Mouse (Mus musculus) CH12.LX (cell line): Measurements from ENCODE around the gene Cenpx.

Experiments used
- BHLHE40 ChIP-seq: IDR thresholded peaks from 2 replicates; pipeline ENCODE4 v1.6.1; 2011; ENCODE audit warnings: mild to moderate bottlenecking, low read depth, low read length, improper control_type of control experiment
- CHD1 ChIP-seq: IDR thresholded peaks from 2 replicates; pipeline ENCODE4 v1.6.1; 2012; ENCODE audit warnings: low read depth, low read length, improper control_type of control experiment, inconsistent platforms
- CHD2 ChIP-seq: IDR thresholded peaks from 2 replicates; pipeline ENCODE4 v1.6.1; 2011; ENCODE audit warnings: low read length, improper control_type of control experiment
- CTCF ChIP-seq, 2 experiments: IDR thresholded peaks in 1 of 2; conservative IDR thresholded peaks in 1 of 2; 2 replicates each; pipeline ENCODE4 v1.5.1; 2011 to 2012; ENCODE audit warnings: low read depth in 2 of 2, low read length in 2 of 2, improper control_type of control experiment in 1 of 2, inconsistent platforms in 1 of 2, mild to moderate bottlenecking in 1 of 2, moderate library complexity in 1 of 2
- EP300 ChIP-seq: IDR thresholded peaks from 2 replicates; pipeline ENCODE4 v1.6.1; 2011; ENCODE audit warnings: low read length, improper control_type of control experiment
- HCFC1 ChIP-seq: IDR thresholded peaks from 2 replicates; pipeline ENCODE4 v1.6.1; 2012; ENCODE audit warnings: low read depth, mild to moderate bottlenecking, inconsistent platforms, low read length, improper control_type of control experiment
- MAX ChIP-seq: IDR thresholded peaks from 2 replicates; pipeline ENCODE4 v1.6.1; 2011; ENCODE audit warnings: low read length, improper control_type of control experiment
- POLR2A ChIP-seq: IDR thresholded peaks from 2 replicates; pipeline ENCODE4 v1.6.1; 2011; ENCODE audit warnings: low read depth, mild to moderate bottlenecking, improper control_type of control experiment, low read length

DNA sequence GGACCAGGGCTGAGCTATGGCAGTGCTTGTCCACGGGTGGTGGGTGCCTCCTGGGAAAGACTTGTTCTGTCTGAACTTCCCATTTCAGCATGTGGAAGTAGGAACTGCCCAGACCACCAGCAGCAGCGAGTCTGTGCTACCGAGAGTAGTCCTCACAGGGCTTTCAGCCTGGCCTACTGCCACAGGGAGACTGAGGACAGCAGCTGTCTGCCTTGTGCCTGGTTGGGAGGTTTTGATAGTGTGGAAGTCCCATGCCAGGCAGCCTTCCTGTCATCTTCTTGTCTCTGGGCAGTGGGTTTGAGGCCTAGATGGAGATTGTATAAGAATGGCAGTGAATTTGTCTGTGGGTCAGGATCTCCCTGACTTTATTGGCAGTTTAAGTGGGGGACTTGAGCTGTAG, 24.2 kb downstream of the Cenpx start:
- TF ChIP-seq POLR2A = no peak
- no peak for TF ChIP-seq MAX
- no peak for TF ChIP-seq EP300
- TF ChIP-seq CTCF (conservative IDR thresholded peaks at IDR 0.05 in 1 of 2, IDR thresholded peaks at IDR 0.05 in 1 of 2; ENCODE audit: low read depth in 2 of 2, low read length in 2 of 2) = no peak
- TF ChIP-seq CHD1 = no peak
- TF ChIP-seq HCFC1 = no peak
- TF ChIP-seq BHLHE40 = no peak
- TF ChIP-seq CHD2 = no peak
